Mouse (Mus musculus) lung, embryonic 14.5 days (tissue): ENCODE results near the gene Slc22a23. TPM values are rescaled to one million over a fixed set of nuclear protein-coding genes. Genes with fewer than 3 reads are reported as not detected.
"Not testable (repeated sequence)": the region's sequence is repeated elsewhere in the genome, so short reads cannot be mapped to it uniquely, and the experiment has no call there.

Experiments
- ATAC-seq: fragments of 200-750 bp; cut with Nextera tagmentation; 2 replicates; pipeline ENCODE4 v1.8.0; 2017; ENCODE audit warnings: mild to moderate bottlenecking, moderate TSS enrichment, moderate library complexity; ENCODE audit not compliant: insufficient read depth
- DNase-seq: peaks from one replicate; pipeline ENCODE4 v3.0.0-alpha.2; 2015
- H3K27ac ChIP-seq: fragments of 300-500 bp; sonication (generic); 2 replicates; pipeline ENCODE4 v1.5.1; 2014; ENCODE audit warnings: low read depth, mild to moderate bottlenecking, moderate library complexity
- H3K27me3 ChIP-seq: fragments of 300-500 bp; sonication (generic); 2 replicates; pipeline ENCODE4 v1.6.1; 2014; ENCODE audit warnings: low read length, control low read depth; ENCODE audit not compliant: insufficient read depth
- H3K36me3 ChIP-seq: fragments of 300-500 bp; sonication (generic); 2 replicates; pipeline ENCODE4 v1.6.1; 2014; ENCODE audit warnings: control low read depth; ENCODE audit not compliant: insufficient read depth
- H3K4me1 ChIP-seq: fragments of 300-500 bp; sonication (generic); 2 replicates; pipeline ENCODE4 v1.6.1; 2014; ENCODE audit warnings: antibody characterized with exemption, control low read depth; ENCODE audit not compliant: insufficient read depth
- H3K4me2 ChIP-seq: fragments of 300-500 bp; sonication (generic); 2 replicates; pipeline ENCODE4 v1.6.1; 2014; ENCODE audit warnings: mild to moderate bottlenecking
- H3K4me3 ChIP-seq: fragments of 300-500 bp; sonication (generic); 2 replicates; pipeline ENCODE4 v1.5.1; 2014; ENCODE audit warnings: low read depth, low read length
- H3K9ac ChIP-seq: fragments of 300-500 bp; sonication (generic); 2 replicates; pipeline ENCODE4 v1.6.1; 2014
- H3K9me3 ChIP-seq: fragments of 300-500 bp; sonication (generic); 2 replicates; pipeline ENCODE4 v1.6.1; 2016; ENCODE audit warnings: low read depth, low read length, control low read depth
- CTCF ChIP-seq: IDR thresholded peaks from 2 replicates; pipeline ENCODE4 v1.5.1; 2016; ENCODE audit warnings: antibody characterized with exemption, low read depth
- WGBS: fragments of 180-500 bp; shearing (Covaris S2); extraction: QIAGEN DNeasy Blood & Tissue Kit; methylation state at CpG from one replicate; pipeline ENCODE4 v1.1.7; 2014; 5-methylcytosine and 5-hydroxymethylcytosine counted together
- polyA plus RNA-seq: library from polyadenylated mRNA; unstranded; fragments of >200 nt; fragmentation: Nextera tagmentation; extraction: Ambion mirVana; gene quantifications from 2 replicates; pipeline ENCODE4 v1.2.1, GENCODE M21; 2014

The Slc22a23 gene
- 6.7 and 7.5 TPM in 2 replicates for polyA plus RNA-seq

DNA sequence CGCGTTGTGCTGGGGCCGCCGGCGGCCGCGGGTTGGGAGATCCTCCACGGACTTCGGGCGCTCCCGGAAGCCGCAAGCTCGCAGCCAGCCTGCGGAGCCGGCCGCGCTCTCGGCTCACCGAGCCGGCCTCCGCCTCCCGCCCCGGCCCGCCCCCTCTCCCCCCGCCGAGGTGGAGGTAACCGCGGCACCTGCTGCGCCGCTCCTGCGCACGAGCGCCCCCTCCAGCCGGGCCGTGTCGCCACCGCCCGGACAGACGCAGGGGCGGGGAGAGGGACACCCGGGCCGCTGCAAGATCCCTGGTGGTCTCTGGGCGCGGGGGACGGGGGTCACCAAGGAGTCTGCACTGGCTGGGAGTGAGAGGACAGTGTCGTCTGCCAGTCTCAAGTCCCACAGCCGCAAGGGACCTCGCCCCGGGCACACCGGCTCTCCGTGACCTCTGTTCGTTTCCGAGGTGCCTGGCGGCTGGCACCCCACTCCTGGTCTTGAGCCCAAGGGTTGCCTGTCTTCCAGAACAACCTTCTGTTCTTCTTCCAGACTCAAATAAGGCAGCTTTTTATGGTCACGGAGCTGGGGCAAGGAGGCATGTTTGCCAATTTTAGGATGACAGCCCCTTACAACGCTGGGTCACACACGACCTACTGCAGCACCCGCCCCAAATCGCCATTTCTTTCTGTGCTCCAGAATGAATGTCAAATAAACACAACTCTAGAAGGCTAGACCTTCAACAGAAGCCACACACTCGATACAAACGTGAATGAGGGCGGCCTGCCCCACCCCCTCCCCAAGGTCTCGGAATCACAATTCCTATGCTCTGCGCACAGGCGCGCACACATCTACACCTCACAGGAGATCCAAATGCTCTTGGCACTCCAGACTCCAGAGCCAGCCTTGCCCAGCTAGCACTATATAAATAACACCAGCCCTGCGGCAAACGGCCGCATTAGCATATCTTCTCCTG is at the start of gene Slc22a23:
TSS of gene Slc22a23 (minus strand) at position 55 of the 958 bp plus-strand sequence.
- Histone ChIP-seq H3K4me2 (peak within 1 kb of the TSS; percentile 93), H3K9me3 (no peaks in the 10 kb centered on the region), H3K4me3 (peak within 1 kb of the TSS; percentile 71), H3K36me3 (no peaks in the 10 kb centered on the region), H3K4me1 (peaks cover 7% of the 10 kb centered on the region; the same call in 1 of the 2 replicates), H3K27ac (peak within 1 kb of the TSS; percentile 42; the same call in 1 of the 2 replicates), H3K9ac (peak within 1 kb of the TSS; percentile 76), H3K27me3 (peaks cover 39% of the 10 kb centered on the region)
- peak; percentile 28; the same call in 1 of the 2 replicates for TF ChIP-seq CTCF
- ATAC-seq = peak; percentile 78
- DNase-seq = peak; percentile 77
- 2% methylated on average over 46 of the region's 69 CpGs for WGBS

DNA sequence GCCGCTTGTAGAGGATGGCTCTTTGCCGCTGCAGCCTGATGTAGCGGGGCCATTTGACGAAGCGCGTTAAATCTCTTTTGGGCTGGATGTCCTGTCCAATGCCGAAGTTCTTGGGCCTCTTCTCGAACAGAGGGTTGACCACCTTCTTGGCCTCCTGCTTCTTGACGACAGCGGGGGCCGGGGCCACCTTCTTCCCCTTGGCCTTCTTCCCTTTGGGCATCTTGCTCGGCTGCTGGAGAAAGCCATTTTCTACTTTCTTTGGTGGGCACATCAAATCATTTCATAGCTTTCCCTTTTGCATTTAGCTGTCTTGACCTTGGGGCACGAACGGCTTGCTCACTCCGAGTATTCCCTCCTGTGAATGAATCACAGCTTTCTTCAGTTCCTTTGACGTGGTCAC is 49.3 kb upstream of the Slc22a23 start:
- H3K9ac ChIP-seq, H3K27ac ChIP-seq, H3K9me3 ChIP-seq, H3K4me1 ChIP-seq, H3K36me3 ChIP-seq, H3K4me2 ChIP-seq, H3K4me3 ChIP-seq, H3K27me3 ChIP-seq, DNase-seq, ATAC-seq: not testable (repeated sequence)
- WGBS = 69% methylated on average over 12 of the region's 16 CpGs

DNA sequence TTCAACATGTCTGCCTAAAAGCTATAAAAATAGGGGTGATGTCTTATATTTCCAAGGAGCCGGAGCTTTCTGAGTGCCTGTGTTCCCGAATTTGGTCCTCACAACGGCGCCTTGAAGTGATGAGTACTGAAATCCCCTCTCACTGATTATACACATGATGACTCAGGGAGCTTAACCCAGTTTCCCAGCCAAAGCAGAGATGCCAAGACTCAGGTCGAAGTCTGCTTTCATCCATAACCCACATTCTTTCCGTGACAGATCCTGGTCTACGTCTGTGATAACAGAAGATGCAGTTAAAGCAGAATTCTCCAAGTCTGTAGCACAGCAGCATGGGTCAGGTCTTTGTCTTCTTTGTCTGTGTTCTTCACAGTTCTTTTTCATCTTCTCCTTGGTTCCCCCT is 47.4 kb upstream of the Slc22a23 start:
- DNase-seq (no peak), ATAC-seq (no peak)
- TF ChIP-seq CTCF = no peak
- 61% methylated on average over 7 of the region's 7 CpGs for WGBS
- Histone ChIP-seq H3K27ac (no peak overlapping the region), H3K4me2 (no peak overlapping the region), H3K27me3 (no peaks in the 10 kb centered on the region), H3K9me3 (no peaks in the 10 kb centered on the region), H3K4me3 (no peak overlapping the region), H3K36me3 (no peaks in the 10 kb centered on the region), H3K4me1 (no peaks in the 10 kb centered on the region), H3K9ac (no peak overlapping the region)

DNA sequence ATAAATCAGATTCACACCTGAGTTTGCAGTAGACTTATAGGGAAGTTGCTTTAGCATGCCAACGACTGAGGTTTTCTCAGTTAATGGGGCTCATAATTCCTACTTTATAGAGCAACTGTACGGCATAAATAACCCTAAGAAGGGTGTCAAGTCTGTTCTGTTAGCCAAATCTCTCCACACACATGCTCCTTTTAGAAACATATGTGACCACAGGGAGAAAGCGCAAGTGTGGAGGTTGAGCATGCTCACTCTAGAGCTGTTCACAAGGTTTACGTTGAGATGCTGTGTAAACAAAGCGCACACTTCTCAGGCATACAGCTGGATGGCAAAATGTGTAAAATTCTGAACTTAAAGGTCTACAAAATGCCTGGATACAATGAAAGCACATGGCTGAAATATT is 43.2 kb upstream of the Slc22a23 start:
- Histone ChIP-seq H3K27me3 (no peaks in the 10 kb centered on the region), H3K4me3 (no peak overlapping the region), H3K27ac (no peak overlapping the region), H3K36me3 (no peaks in the 10 kb centered on the region), H3K4me1 (no peaks in the 10 kb centered on the region), H3K4me2 (no peak overlapping the region), H3K9me3 (no peaks in the 10 kb centered on the region), H3K9ac (no peak overlapping the region)
- no peak for TF ChIP-seq CTCF
- ATAC-seq (no peak), DNase-seq (no peak)
- 71% methylated on average over 5 of the region's 5 CpGs for WGBS

DNA sequence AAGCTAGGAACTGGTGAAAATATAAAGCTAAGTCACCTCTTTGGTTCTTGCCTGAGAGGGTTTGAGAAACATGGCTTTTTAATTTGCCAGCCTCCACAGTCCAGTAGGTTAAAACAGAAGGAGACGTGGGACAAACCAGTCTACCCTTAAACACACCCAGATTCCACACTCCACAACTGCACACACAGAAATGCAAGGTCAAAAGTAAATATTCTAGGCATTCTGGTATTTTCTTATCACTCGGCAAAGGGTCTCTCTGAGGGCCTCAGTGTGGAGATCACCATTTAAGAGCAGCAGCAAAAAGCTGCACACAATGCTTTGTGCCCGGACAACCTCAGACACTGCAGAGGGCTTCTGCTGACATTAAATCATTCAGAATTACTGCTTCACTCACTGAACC is 38.4 kb upstream of the Slc22a23 start:
- H3K4me3 ChIP-seq = no peak overlapping the region
- peak; percentile 8 for DNase-seq
- WGBS = 48% methylated on average over 3 of the region's 3 CpGs
- TF ChIP-seq CTCF = no peak
- H3K9me3 ChIP-seq = no peaks in the 10 kb centered on the region
- H3K27me3 ChIP-seq = no peaks in the 10 kb centered on the region
- H3K4me2 ChIP-seq = no peak overlapping the region
- peak; percentile 21; the same call in 1 of the 2 replicates for ATAC-seq
- peak overlapping the region; percentile 49; the same call in 1 of the 2 replicates for H3K27ac ChIP-seq
- no peak overlapping the region for H3K9ac ChIP-seq
- H3K4me1 ChIP-seq = no peaks in the 10 kb centered on the region
- H3K36me3 ChIP-seq = no peaks in the 10 kb centered on the region

DNA sequence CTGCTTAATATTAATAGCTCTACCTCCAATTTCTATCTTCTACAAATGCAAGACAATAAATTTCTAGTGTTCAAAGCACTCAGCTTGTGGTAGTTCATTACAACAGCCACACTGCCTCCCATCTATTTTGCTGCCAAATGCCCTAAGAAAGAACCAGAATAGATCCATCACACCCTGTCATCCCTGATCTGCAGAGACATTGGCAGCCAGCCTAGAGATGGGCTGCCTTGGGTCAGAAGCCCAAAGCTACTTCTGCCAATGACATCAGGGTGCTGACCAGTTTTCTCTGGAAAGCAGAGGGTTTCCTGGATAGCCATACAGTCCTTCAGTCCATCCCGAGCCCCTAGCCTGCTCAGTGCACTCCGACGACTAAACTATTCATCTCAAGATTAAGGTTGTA is 33.9 kb upstream of the Slc22a23 start:
- Histone ChIP-seq H3K4me1 (no peaks in the 10 kb centered on the region), H3K9ac (no peak overlapping the region), H3K36me3 (no peaks in the 10 kb centered on the region), H3K27me3 (no peaks in the 10 kb centered on the region), H3K4me3 (no peak overlapping the region), H3K27ac (no peak overlapping the region), H3K9me3 (no peaks in the 10 kb centered on the region), H3K4me2 (no peak overlapping the region)
- no peak for DNase-seq
- 80% methylated on average over 3 of the region's 3 CpGs for WGBS
- no peak for TF ChIP-seq CTCF
- ATAC-seq = no peak

DNA sequence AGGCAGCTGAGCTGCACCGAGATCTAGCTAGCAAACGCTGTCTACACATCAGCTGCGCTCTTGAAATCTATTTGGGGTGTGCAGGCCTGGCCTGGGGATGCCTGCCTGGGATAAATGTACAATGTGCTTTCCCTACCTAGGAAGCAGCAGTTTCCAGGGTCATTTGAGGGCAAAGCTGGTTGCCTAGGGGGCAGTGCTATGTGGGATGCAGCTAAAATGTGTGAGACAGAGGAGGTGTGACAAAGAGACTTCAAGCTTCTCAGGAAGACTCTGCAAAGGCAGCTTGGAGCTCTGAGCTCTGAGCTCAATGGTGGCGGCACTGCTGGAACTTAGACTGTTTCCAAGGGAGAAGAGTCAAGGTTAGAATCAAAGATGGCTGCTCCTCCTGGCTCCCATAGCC is 30.2 kb upstream of the Slc22a23 start:
- Histone ChIP-seq H3K36me3 (no peaks in the 10 kb centered on the region), H3K4me1 (no peaks in the 10 kb centered on the region), H3K9ac (no peak overlapping the region), H3K27ac (no peak overlapping the region), H3K4me3 (no peak overlapping the region), H3K9me3 (no peaks in the 10 kb centered on the region), H3K4me2 (no peak overlapping the region), H3K27me3 (no peaks in the 10 kb centered on the region)
- no peak for TF ChIP-seq CTCF
- WGBS = 77% methylated on average over 4 of the region's 4 CpGs
- ATAC-seq (no peak), DNase-seq (no peak)
